Mouse (Mus musculus) Patski (cell line): Measurements from ENCODE around the gene Trim56. TPM values are rescaled to one million over a fixed set of nuclear protein-coding genes. Genes with fewer than 3 reads are reported as not detected.
"Not testable (repeated sequence)": the region's sequence is repeated elsewhere in the genome, so short reads cannot be mapped to it uniquely, and the experiment has no call there.

Experiments used
- ATAC-seq: fragments of 100-300 bp; one replicate; pipeline ENCODE4 v1.8.0; 2021
- CTCF ChIA-PET: fragments of 350-600 bp; sonication (Branson Sonifier 250); formaldehyde crosslinking; loops from one replicate; lab custom pipeline; 2022; ENCODE audit warnings: inconsistent platforms; lab: Charles Lee
- POLR2A ChIA-PET: fragments of 350-600 bp; sonication (Branson Sonifier 250); formaldehyde crosslinking; loops from one replicate; lab custom pipeline; 2022; ENCODE audit warnings: antibody characterized with exemption, inconsistent platforms; lab: Charles Lee
- DNase-seq: peaks from one replicate; pipeline ENCODE4 v3.0.0-alpha.2; 2011; ENCODE audit warnings: low read depth, low spot score
- H3K27me3 ChIP-seq: fragments of 371-371 bp; one replicate; pipeline ENCODE4 v1.5.1; 2021
- CTCF ChIP-seq: fragments of 100-300 bp; IDR thresholded peaks from one replicate; pipeline ENCODE4 v1.5.1; 2021
- in situ Hi-C: fragments of 300-500 bp; cut with MboI; formaldehyde crosslinking; loops from 3 replicates; pipeline ENCODE4 v1.11.1; 2018; ENCODE audit warnings: low pct_unique_long_range_greater_than_20kb, mixed read lengths
- polyA plus RNA-seq: library from polyadenylated mRNA; unstranded; gene quantifications from one replicate; pipeline ENCODE4 v1.2.3, GENCODE M21; 2021

Trim56 gene
- polyA plus RNA-seq = 35.6 TPM

DNA sequence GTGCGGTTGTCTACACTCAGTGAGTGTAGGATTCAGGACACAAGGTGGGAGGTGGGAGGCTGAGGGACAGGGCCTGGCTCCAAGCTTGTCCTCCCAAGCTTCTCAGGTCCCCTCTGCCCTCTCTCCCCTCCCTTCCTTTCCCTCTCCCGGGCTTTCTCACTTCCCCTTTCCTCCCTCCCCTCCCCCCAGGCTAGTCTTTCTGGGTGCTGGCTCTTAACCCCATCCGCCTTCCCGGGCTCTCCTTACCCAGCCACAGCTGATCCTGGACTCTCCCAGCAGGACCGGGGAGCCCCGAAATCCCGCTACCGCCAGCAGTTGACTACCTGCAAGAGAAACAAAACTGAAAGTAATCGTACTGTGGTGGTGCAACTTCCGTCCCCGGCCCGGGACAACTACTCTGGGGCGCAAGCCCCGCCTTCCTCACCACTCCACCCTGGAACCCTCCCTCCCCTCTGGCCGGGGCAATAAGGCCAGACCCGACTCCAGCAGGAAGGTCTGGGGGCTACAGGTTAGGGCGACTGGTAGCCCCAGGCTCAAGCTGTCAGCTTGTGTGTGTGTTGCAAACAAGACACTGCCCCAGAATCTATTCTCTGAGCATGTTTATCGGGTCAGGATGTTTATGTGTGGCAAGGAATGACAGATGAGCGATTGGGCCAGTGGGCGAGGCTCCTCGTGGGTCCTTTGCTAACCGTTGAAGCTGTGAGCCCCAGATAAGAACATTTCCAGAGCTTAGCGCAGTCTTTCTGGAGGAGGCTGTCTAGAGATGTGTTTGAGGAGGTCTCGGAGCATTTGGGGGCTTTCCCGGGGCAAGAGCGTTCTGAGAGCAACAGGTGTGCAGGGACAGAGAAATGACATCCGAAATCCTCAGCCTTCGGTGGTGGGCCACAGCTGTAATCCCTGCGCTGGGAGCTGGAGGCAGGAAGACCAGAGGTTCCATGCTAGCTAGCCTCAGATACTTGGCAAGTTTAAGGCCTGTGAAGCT lies at the start of gene Trim56:
Gene Trim56, minus strand, starts transcription at position 344 of the 982 bp plus-strand sequence.
- no peaks in the 10 kb centered on the region for H3K27me3 ChIP-seq
- CTCF ChIA-PET = interaction anchor here (0.6 to 1.3 kb wide), 7 partner anchors 10 to 387 kb away, joined by 3 to 6 read pairs (median 3); partner anchors contain the start of genes Ache and Pop7
- in situ Hi-C loops = no loop called here
- DNase-seq (no peak), ATAC-seq (peak; percentile 81)
- TF ChIP-seq CTCF = no peak
- POLR2A ChIA-PET = interaction anchor here (0.6 to 2.1 kb wide), 6 partner anchors 11 to 1772 kb away, joined by 4 to 7 read pairs (median 6); partner anchors contain the start of gene Ap1s1

DNA sequence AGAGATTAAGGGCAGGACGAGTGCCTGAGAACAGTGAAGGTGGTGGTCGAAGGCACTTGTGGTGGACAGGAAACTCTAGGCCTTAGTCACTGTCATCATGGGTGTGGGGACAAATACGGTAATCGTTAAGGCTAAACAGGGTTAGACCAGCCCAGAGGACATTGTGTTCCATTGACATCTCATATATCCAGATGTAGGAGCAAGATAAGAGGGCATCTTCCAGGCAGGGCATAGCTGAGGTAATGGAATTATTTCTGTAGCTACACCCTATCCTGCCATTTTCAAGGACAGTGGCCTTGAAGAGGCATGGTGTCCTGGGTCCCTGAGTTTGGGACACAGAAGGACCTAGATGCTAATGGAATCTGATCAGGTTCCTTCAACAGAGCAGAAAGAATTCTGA lies 45.8 kb upstream of the Trim56 start:
- in situ Hi-C loops = no loop called here
- H3K27me3 ChIP-seq = peaks cover 3% of the 10 kb centered on the region
- ChIA-PET CTCF (no interaction called here), POLR2A (no interaction called here)
- TF ChIP-seq CTCF = no peak
- DNase-seq = no peak
- ATAC-seq = no peak

DNA sequence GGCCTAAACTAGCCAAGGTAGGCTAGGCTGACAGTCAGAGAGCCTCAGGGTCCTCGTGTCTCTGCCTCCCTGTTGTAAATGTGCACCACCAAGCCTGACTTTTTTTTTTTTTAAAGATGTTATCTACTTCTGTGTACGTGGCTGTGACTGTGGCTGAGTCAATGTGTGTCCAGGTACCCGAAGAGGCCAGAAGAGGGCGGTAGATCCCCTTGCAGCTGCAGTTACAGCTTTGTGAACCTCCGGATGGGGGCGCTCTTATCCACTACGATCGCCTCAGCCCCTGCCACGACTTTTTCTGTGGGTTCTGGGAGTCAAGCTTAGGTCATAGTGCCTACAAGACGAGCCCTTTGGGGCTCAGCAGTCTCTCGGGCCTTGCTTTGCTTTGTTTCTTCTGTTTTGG lies 43.5 kb upstream of the Trim56 start:
- H3K27me3 ChIP-seq = peaks cover 3% of the 10 kb centered on the region
- peak; percentile 97 for TF ChIP-seq CTCF
- in situ Hi-C loops = no loop called here
- ChIA-PET POLR2A (interaction anchor here (0.6 kb wide), 1 partner anchor 28 kb away, joined by 5 read pairs; no protein-coding TSS in a partner anchor), CTCF (interaction anchor here (0.9 to 2.4 kb wide), 3 partner anchors 117 to 126 kb away, joined by 3 to 11 read pairs (median 5); partner anchors contain the start of gene Ache)
- no peak for DNase-seq
- no peak for ATAC-seq

DNA sequence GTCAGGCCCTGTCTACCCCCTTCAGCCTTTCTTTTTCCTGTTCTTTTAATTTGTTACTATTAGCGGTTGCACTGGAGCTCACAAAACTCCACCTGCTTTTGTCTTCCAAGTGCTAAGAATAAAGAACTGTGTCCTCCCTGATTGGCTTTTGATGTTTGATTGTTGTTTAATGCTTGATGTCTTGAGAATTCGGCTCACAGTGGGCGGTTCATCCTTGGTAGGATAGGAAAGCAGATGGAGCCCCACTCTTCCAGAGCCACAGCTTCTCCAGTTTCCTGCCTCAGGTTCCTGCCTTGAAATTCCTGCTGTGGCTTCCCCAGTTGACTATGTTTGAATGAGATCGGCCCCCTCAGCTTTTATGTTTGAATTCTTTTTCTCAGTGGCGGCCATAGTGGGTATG lies 37.3 kb upstream of the Trim56 start:
- no peaks in the 10 kb centered on the region for H3K27me3 ChIP-seq
- ATAC-seq (no peak), DNase-seq (no peak)
- in situ Hi-C loops = no loop called here
- ChIA-PET POLR2A (no interaction called here), CTCF (no interaction called here)
- TF ChIP-seq CTCF = no peak

DNA sequence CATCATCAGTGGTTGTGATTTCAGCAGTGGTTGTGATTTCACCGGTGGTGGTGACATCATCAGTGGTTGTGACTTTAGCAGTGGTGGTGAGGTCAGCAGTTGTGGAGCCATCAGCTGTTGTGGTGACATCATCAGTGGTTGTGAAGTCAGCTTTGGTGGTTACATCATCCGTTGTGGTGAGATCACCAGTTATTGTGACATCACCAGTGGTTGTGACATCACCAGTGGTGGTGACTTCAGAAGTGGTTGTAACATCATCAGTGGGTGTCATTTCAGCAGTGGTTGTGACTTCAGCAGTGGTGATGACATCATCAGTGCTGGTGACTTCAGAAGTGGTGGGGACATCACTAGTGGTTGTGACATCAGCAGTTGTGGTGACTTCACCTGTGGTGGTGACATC lies 36.6 kb upstream of the Trim56 start:
- no peaks in the 10 kb centered on the region for H3K27me3 ChIP-seq
- ChIA-PET POLR2A (no interaction called here), CTCF (no interaction called here)
- ATAC-seq (no peak), DNase-seq (no peak)
- in situ Hi-C loops = no loop called here
- TF ChIP-seq CTCF = no peak

DNA sequence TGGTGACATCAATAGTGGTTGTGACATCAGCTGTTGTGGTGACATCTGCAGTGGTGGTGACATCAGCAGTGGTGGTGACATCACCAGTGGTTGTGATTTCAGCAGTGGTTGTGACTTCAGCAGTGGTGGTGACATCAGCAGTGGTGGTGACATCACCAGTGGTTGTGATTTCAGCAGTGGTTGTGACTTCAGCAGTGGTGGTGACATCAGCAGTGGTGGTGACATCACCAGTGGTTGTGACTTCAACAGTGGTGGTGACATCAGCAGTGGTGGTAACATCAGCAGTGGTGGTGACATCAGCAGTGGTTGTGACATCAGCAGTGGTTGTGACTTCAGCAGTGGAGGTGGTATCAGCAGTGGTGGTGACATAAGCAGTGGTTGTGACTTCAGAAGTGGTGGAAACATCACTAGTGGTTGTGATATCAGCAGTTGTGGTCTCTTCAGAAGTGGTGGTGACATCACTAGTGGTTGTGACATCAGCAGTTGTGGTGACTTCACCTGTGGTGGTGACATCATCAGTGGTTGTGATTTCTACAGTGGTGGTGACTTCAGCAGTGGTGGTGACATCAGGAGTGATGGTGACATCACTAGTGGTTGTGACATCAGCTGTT lies 33.4 kb upstream of the Trim56 start, which contains the start of gene Muc3:
Gene Muc3, minus strand, starts transcription at position 51 of the 611 bp plus-strand sequence.
- DNase-seq, H3K27me3 ChIP-seq, POLR2A ChIA-PET, ATAC-seq, CTCF ChIA-PET: not testable (repeated sequence)
- in situ Hi-C loops = loop anchor here (10.0 kb wide), 1 partner anchor 415 kb away; the partner anchor contains the start of gene Tfr2

DNA sequence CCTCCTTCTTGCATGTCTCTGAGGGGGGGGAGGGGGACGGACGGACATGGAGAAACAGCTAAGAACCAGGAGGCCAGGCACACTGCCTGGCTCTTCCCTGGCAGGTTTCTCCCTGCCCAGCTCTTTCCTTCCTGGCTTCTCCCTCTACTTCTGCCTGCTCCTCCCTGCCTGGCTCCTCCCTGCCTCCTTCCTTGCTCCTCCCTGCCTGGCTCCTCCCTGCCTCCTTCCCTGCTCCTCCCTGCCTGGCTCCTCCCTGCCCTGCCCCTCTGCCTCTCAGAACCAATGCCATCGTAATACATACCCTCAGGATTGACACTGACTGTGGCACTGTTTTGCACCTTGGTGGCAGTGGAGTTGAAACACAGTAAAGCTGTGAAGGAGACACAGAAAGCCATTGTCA lies 24.8 kb upstream of the Trim56 start:
- DNase-seq (no peak), ATAC-seq (no peak)
- ChIA-PET POLR2A (no interaction called here), CTCF (no interaction called here)
- H3K27me3 ChIP-seq = peaks cover 3% of the 10 kb centered on the region
- TF ChIP-seq CTCF = no peak
- in situ Hi-C loops = loop anchor here (10.0 kb wide), 1 partner anchor 424 kb away; the partner anchor contains the start of gene Tfr2

DNA sequence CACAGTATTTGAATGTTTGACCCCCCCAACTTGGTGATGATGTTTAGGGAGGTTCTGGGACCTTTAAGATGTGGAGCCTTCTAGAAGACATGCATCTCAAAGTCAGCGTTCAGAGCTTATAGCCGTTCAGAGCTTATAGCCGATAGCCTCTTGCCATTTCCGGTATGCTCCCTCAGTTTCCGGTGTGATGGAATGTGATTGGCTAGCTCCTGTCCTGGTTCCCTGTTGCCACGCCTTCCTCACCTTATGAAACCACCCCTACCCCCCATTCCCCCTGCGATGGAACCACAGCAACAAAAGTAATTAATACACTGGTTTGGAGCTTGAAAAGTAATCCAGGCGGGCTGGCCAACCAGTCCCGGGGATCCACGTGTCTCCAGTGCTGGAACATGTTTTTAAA lies 23.0 kb upstream of the Trim56 start:
- peaks cover 6% of the 10 kb centered on the region for H3K27me3 ChIP-seq
- POLR2A ChIA-PET = interaction anchor here (0.6 kb wide), 1 partner anchor 8 kb away, joined by 3 read pairs; no protein-coding TSS in a partner anchor
- CTCF ChIA-PET = interaction anchor here (1.3 kb wide), 1 partner anchor 148 kb away, joined by 3 read pairs; the partner anchor contains the start of gene Ache
- DNase-seq = no peak
- in situ Hi-C loops = no loop called here
- no peak for ATAC-seq
- TF ChIP-seq CTCF = no peak

DNA sequence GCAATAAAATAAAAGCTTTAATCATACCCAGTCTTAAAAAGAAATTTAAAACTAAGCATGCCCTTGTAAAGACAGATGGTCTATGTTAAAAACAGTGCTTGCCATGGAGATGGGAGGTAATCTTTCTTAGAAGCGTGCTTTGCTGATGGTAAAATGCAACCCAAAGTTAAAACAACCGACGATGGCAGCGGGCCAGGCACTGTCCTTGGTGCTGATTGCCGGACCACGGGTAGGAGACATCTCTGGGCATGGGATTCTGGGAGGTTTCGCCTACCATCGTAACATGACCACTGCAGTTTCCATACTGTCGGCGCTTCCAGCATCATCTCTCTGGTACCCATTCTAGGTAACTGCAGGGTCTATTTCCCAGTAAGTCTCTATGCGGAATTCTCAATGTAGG lies 18.9 kb upstream of the Trim56 start:
- in situ Hi-C loops = loop anchor here (5.0 kb wide), 1 partner anchor 152 kb away; the partner anchor contains the start of gene Ache
- no peak for TF ChIP-seq CTCF
- DNase-seq (no peak), ATAC-seq (no peak)
- peaks cover 6% of the 10 kb centered on the region for H3K27me3 ChIP-seq
- ChIA-PET CTCF (interaction anchor here (1.7 kb wide), 1 partner anchor 140 kb away, joined by 3 read pairs; no protein-coding TSS in a partner anchor), POLR2A (no interaction called here)

DNA sequence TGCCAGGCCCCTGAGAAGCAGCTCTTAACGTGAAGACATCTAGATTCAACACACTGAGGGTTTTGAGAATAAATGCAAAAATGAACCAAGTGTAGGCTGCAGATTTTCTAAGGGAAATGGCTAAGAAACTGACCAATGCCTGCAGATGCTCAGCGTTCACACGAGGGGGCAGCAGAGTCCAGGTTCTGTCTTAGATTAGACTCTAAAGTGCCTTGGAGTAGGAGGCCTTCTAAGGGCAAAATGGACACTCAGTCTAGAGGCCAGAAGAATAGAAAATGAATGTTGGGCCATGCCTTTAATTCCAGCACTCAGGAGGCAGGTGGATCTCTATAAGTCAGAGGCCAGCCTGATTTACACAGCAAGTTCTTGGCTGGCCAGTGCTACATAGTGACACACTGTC lies 15.5 kb upstream of the Trim56 start:
- in situ Hi-C loops = loop anchor here (5.0 kb wide), 1 partner anchor 156 kb away; the partner anchor contains the start of gene Ache
- DNase-seq = no peak
- no peak for ATAC-seq
- H3K27me3 ChIP-seq = peaks cover 3% of the 10 kb centered on the region
- TF ChIP-seq CTCF = peak; percentile 94
- CTCF ChIA-PET = interaction anchor here (0.9 to 1.6 kb wide), 3 partner anchors 9 to 156 kb away, joined by 3 to 4 read pairs (median 3); partner anchors contain the start of gene Ache
- POLR2A ChIA-PET = interaction anchor here (0.6 kb wide), 1 partner anchor 28 kb away, joined by 5 read pairs; no protein-coding TSS in a partner anchor
